Mouse (Mus musculus): ENCODE data around the gene Prx. TPM values are rescaled to one million over a fixed set of nuclear protein-coding genes. Genes with fewer than 3 reads are reported as not detected.
A peak's percentile ranks its signal among the peaks of the same experiment; 100 is the strongest.

Prx gene
- polyA plus RNA-seq, 1 experiment = 5.3 TPM

- TF ChIP-seq CEBPB (IDR thresholded peaks at IDR 0.05; ENCODE audit: low read depth) = no peak
- no peak for TF ChIP-seq CTCF (IDR thresholded peaks at IDR 0.05; ENCODE audit: control insufficient read depth, insufficient read depth, insufficient read length)
- TF ChIP-seq MYOG (IDR thresholded peaks at IDR 0.05; ENCODE audit: control insufficient read depth, extremely low read depth, insufficient read length) = no peak
- no peak for TF ChIP-seq MYOD1 (IDR thresholded peaks at IDR 0.05; ENCODE audit: control insufficient read depth, insufficient read length, low read depth)
- no peak for TF ChIP-seq USF1 (IDR thresholded peaks at IDR 0.05; ENCODE audit: low read depth)
- no peak for TF ChIP-seq MAX (IDR thresholded peaks at IDR 0.05)
- no peak for TF ChIP-seq FOSL1 (IDR thresholded peaks at IDR 0.05; ENCODE audit: insufficient read depth, low read length, poor library complexity, severe bottlenecking)
- peaks cover 2% of the 10 kb centered on the region for H3K79me3 ChIP-seq (ENCODE audit: low read depth)
- H3K27me3 ChIP-seq (ENCODE audit: control insufficient read depth, insufficient read depth, insufficient read length) = no peaks in the 10 kb centered on the region
- H3K4me3 ChIP-seq (ENCODE audit: insufficient read depth, poor library complexity, severe bottlenecking) = no peak overlapping the region
- no peak overlapping the region for H3ac ChIP-seq (ENCODE audit: control insufficient read depth, insufficient read length, low read depth)
- peaks cover 8% of the 10 kb centered on the region for H3K79me2 ChIP-seq (ENCODE audit: control insufficient read depth, insufficient read depth)
- no peaks in the 10 kb centered on the region for H3K36me3 ChIP-seq (ENCODE audit: control insufficient read depth, insufficient read depth)
Measured at GRCm38 (mm10) chr7:27506765-27507370, 7.7 kb downstream of the Prx start.

- no peaks in the 10 kb centered on the region for H3K27me3 ChIP-seq (ENCODE audit: control insufficient read depth, insufficient read depth, insufficient read length)
- H3ac ChIP-seq (ENCODE audit: control insufficient read depth, insufficient read length, low read depth) = peak overlapping the region; percentile 77
- TF ChIP-seq FOSL1 (IDR thresholded peaks at IDR 0.05; ENCODE audit: insufficient read depth, low read length, poor library complexity, severe bottlenecking) (no peak), CTCF (IDR thresholded peaks at IDR 0.05; ENCODE audit: control insufficient read depth, insufficient read depth, insufficient read length) (no peak), USF1 (IDR thresholded peaks at IDR 0.05; ENCODE audit: low read depth) (no peak)
Measured at GRCm38 (mm10) chr7:27507711-27508647, 8.9 kb downstream of the Prx start.

GRCm38 (mm10) chr7:27508648-27509005, 9.5 kb downstream of the Prx start:
- Histone ChIP-seq H3ac (ENCODE audit: control insufficient read depth, insufficient read length, low read depth) (no peak overlapping the region), H3K79me3 (ENCODE audit: low read depth) (peaks cover 2% of the 10 kb centered on the region), H3K27me3 (ENCODE audit: control insufficient read depth, insufficient read depth, insufficient read length) (no peaks in the 10 kb centered on the region), H3K79me2 (ENCODE audit: control insufficient read depth, insufficient read depth) (peaks cover 8% of the 10 kb centered on the region), H3K4me3 (ENCODE audit: insufficient read depth, poor library complexity, severe bottlenecking) (peak overlapping the region; percentile 24), H3K36me3 (ENCODE audit: control insufficient read depth, insufficient read depth) (no peaks in the 10 kb centered on the region)
- TF ChIP-seq MYOD1 (IDR thresholded peaks at IDR 0.05; ENCODE audit: control insufficient read depth, insufficient read length, low read depth) (no peak), CTCF (IDR thresholded peaks at IDR 0.05; ENCODE audit: control insufficient read depth, insufficient read depth, insufficient read length) (peak; percentile 62)

More at GRCm38 (mm10) chr7:27507711-27508647, 8.9 kb downstream of the Prx start:
- no peaks in the 10 kb centered on the region for H3K36me3 ChIP-seq (ENCODE audit: control insufficient read depth, insufficient read depth)
- H3K79me3 ChIP-seq (ENCODE audit: low read depth) = peaks cover 2% of the 10 kb centered on the region
- H3K79me2 ChIP-seq (ENCODE audit: control insufficient read depth, insufficient read depth) = peaks cover 8% of the 10 kb centered on the region
- H3K4me3 ChIP-seq (ENCODE audit: insufficient read depth, poor library complexity, severe bottlenecking) = peak overlapping the region; percentile 31

- no peaks in the 10 kb centered on the region for H3K27me3 ChIP-seq (ENCODE audit: control insufficient read depth, insufficient read depth, insufficient read length)
- no peaks in the 10 kb centered on the region for H3K36me3 ChIP-seq (ENCODE audit: control insufficient read depth, insufficient read depth)
- no peak overlapping the region for H3K4me3 ChIP-seq (ENCODE audit: insufficient read depth, poor library complexity, severe bottlenecking)
- TF ChIP-seq CEBPB (IDR thresholded peaks at IDR 0.05; ENCODE audit: low read depth) (no peak), MYOD1 (IDR thresholded peaks at IDR 0.05; ENCODE audit: control insufficient read depth, insufficient read length, low read depth) (no peak), CTCF (IDR thresholded peaks at IDR 0.05; ENCODE audit: control insufficient read depth, insufficient read depth, insufficient read length) (no peak), MAX (IDR thresholded peaks at IDR 0.05) (no peak)
- H3K79me3 ChIP-seq (ENCODE audit: low read depth) = peaks cover 2% of the 10 kb centered on the region
- H3ac ChIP-seq (ENCODE audit: control insufficient read depth, insufficient read length, low read depth) = no peak overlapping the region
- H3K79me2 ChIP-seq (ENCODE audit: control insufficient read depth, insufficient read depth) = peaks cover 8% of the 10 kb centered on the region
Measured at GRCm38 (mm10) chr7:27510809-27511208, 11.7 kb downstream of the Prx start.

GRCm38 (mm10) chr7:27514961-27515360, 15.8 kb downstream of the Prx start:
- H3ac ChIP-seq (ENCODE audit: control insufficient read depth, insufficient read length, low read depth) = no peak overlapping the region
- H3K79me3 ChIP-seq (ENCODE audit: low read depth) = no peaks in the 10 kb centered on the region
- TF ChIP-seq CEBPB (IDR thresholded peaks at IDR 0.05; ENCODE audit: low read depth) (no peak), FOSL1 (IDR thresholded peaks at IDR 0.05; ENCODE audit: insufficient read depth, low read length, poor library complexity, severe bottlenecking) (no peak), CTCF (IDR thresholded peaks at IDR 0.05; ENCODE audit: control insufficient read depth, insufficient read depth, insufficient read length) (no peak)
- H3K4me3 ChIP-seq (ENCODE audit: insufficient read depth, poor library complexity, severe bottlenecking) = no peak overlapping the region
- H3K36me3 ChIP-seq (ENCODE audit: control insufficient read depth, insufficient read depth) = no peaks in the 10 kb centered on the region
- no peaks in the 10 kb centered on the region for H3K27me3 ChIP-seq (ENCODE audit: control insufficient read depth, insufficient read depth, insufficient read length)
- H3K79me2 ChIP-seq (ENCODE audit: control insufficient read depth, insufficient read depth) = no peaks in the 10 kb centered on the region

- no peaks in the 10 kb centered on the region for H3K27me3 ChIP-seq (ENCODE audit: control insufficient read depth, insufficient read depth, insufficient read length)
- H3K4me3 ChIP-seq (ENCODE audit: insufficient read depth, poor library complexity, severe bottlenecking) = no peak overlapping the region
- H3K79me3 ChIP-seq (ENCODE audit: low read depth) = no peaks in the 10 kb centered on the region
- H3K79me2 ChIP-seq (ENCODE audit: control insufficient read depth, insufficient read depth) = no peaks in the 10 kb centered on the region
- TF ChIP-seq USF1 (IDR thresholded peaks at IDR 0.05; ENCODE audit: low read depth) (no peak), MYOD1 (IDR thresholded peaks at IDR 0.05; ENCODE audit: control insufficient read depth, insufficient read length, low read depth) (no peak), CEBPB (IDR thresholded peaks at IDR 0.05; ENCODE audit: low read depth) (no peak), MYOG (IDR thresholded peaks at IDR 0.05; ENCODE audit: control insufficient read depth, extremely low read depth, insufficient read length) (no peak), MAX (IDR thresholded peaks at IDR 0.05) (no peak), FOSL1 (IDR thresholded peaks at IDR 0.05; ENCODE audit: insufficient read depth, low read length, poor library complexity, severe bottlenecking) (no peak), CTCF (IDR thresholded peaks at IDR 0.05; ENCODE audit: control insufficient read depth, insufficient read depth, insufficient read length) (no peak)
- no peak overlapping the region for H3ac ChIP-seq (ENCODE audit: control insufficient read depth, insufficient read length, low read depth)
- no peaks in the 10 kb centered on the region for H3K36me3 ChIP-seq (ENCODE audit: control insufficient read depth, insufficient read depth)
Measured at GRCm38 (mm10) chr7:27518314-27518713, 19.2 kb downstream of the Prx start.

Data from C2C12 (cell line).